Mouse (Mus musculus): ENCODE measurements around the gene Rps6ka3.

Rps6ka3 gene

DNA sequence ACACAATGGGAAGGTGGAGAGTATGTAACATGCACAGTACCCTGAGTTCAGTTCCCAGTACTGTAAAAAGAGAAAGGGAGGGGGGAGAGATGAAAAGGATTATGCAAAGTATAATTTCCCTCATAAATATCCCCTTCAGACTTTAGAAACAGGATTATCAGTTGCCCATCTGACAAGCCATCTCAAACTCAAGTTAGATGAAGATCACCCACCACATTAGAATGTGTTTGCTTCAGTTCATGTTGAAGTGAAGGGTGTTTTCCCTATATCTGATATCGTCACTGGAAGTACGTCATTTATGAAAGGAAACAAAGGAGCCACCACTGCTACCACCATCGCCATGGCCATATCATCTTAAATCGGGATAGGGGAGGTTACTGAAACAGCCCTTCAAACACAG is at the start of gene Rps6ka3:
Gene Rps6ka3 (plus strand): TSS at position 301 of the 400 bp plus-strand sequence.
- in situ Hi-C loops (cut with MboI; ENCODE audit: low pct_unique_long_range_greater_than_20kb in 1 of 2, low sequenced_read_pairs in 2 of 2, unreplicated experiment in 1 of 2): no loop called here

DNA sequence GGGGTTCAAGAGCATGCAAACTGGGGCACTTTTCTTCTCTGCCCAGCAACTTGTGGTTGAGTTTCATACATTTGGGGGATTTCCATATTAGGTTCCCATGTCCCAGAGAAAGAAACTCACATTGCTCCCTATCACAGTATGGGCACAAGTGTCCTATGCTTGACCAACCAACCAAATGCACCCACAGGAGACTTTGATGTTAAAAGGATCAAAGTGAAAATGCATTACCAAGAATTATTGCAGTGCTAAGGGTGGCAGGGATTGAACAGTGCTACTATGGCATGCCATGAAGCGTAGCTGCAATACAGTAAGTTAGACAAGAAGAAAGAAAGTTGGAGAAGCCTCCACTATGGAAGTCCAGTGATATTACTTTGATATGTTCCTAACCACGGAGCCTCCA is 40.9 kb upstream of the Rps6ka3 start:
- in situ Hi-C loops (cut with MboI; ENCODE audit: low pct_unique_long_range_greater_than_20kb in 1 of 2, low sequenced_read_pairs in 2 of 2, unreplicated experiment in 1 of 2): no loop called here

DNA sequence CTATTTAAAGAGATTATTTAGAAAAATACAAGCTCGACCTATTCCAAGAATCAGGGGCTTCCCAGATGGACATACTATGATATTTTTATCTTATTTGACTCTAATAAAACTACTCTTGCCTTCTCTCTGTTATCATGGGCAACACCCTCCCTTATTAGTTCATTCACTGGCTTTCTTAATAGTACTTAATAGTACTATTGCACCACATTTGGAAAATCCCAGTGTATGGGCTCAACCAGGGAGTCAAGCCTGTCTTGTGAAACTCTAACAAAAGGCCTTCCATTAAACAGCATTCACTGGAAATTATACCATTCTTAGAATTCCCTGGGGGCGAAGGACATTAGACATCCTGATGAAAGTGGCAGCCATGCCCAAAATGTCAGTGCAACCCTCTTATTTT is 38.5 kb upstream of the Rps6ka3 start:
- in situ Hi-C loops (cut with MboI; ENCODE audit: low pct_unique_long_range_greater_than_20kb in 1 of 2, low sequenced_read_pairs in 2 of 2, unreplicated experiment in 1 of 2): no loop called here

DNA sequence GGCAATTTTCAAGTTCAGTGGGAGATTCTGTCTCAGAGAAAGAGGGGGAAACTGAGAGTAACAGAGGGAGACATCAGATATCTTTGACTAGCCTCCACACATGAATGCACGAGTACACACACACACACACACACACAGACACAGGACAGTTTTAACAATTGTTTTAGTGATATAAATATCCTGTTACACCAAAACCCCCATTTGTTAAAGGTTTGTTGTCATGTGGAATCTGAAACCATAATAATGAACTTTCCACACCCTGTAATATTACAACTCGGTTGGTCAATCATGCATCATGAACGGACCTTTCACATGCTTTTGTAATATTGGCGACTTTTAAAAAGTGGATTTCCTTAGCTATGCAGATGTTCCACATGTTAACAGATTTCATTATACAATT is 18.5 kb upstream of the Rps6ka3 start:
- in situ Hi-C loops (cut with MboI; ENCODE audit: low pct_unique_long_range_greater_than_20kb in 1 of 2, low sequenced_read_pairs in 2 of 2, unreplicated experiment in 1 of 2): no loop called here

DNA sequence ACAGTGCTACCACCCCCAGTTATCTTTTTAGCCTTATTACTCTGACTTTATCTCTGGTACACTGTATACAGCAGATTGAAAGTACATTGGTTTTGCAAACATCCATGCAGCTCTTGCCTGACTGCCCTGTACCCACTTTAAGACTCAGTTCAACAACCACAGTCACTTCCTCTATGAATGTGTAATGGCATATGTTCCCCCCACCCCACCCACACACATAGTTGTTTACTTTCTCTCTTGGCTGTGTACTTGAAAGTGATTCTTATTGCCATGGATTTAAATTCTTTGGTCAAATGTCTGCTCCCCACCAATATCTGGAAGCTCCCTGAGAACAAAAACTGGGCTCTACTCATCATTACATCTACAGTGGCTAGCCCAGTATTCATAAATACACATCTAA is 10.6 kb upstream of the Rps6ka3 start:
- in situ Hi-C loops (cut with MboI; ENCODE audit: low pct_unique_long_range_greater_than_20kb in 1 of 2, low sequenced_read_pairs in 2 of 2, unreplicated experiment in 1 of 2): no loop called here

DNA sequence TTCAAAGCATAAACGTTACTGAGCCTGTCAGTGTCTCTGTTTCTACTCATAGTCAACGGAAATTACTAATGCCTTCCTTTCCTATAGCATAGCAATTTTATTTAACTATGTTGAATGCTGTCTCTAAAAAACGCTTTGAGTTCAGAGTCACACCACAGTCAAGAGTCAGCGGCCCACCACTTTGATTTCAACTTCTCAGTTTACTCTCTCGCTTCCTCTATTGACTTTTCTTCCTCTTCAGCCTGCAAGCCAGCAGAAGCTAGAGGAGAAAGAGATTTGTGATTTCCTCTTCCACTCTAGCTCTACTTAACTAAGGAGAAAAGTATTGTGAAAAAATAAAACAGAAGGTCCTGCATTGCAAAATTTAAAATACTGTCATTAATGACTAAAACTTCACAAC is 10.0 kb upstream of the Rps6ka3 start:
- in situ Hi-C loops (cut with MboI; ENCODE audit: low pct_unique_long_range_greater_than_20kb in 1 of 2, low sequenced_read_pairs in 2 of 2, unreplicated experiment in 1 of 2): no loop called here

DNA sequence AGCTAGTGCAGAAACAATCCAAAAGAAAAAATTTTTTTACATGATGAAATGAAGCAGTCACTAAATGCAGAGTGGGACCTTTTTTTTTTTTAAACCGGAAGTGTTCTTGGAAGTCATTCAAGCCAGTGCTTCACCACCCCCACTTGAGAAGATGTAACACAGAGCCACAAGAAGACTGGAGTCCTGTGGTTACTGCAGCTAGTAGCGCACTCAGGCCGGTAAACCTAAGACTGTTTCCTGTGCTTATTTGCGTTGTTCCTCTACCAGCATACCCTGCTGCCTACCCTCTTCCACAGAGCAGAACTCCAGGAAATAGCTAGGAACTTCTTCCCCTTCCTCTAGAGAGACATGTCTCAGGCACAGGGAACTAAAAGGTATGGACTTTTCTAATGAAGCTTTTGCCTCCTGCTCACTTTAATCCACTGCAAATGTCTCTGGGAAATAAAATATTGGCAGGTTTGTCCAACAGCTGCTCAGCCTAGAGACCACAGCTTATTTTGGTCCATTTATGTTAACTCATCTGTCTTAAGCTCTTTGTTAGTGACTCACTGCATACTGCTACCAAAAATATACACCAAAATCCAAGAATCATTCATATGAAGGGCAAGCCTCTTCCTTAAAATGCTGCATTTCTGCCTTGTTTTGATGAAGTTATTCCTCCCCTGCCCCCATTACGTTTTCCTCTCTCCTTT is 931 bp downstream of the Rps6ka3 start:
- in situ Hi-C loops (cut with MboI; ENCODE audit: low pct_unique_long_range_greater_than_20kb in 1 of 2, low sequenced_read_pairs in 2 of 2, unreplicated experiment in 1 of 2): no loop called here

DNA sequence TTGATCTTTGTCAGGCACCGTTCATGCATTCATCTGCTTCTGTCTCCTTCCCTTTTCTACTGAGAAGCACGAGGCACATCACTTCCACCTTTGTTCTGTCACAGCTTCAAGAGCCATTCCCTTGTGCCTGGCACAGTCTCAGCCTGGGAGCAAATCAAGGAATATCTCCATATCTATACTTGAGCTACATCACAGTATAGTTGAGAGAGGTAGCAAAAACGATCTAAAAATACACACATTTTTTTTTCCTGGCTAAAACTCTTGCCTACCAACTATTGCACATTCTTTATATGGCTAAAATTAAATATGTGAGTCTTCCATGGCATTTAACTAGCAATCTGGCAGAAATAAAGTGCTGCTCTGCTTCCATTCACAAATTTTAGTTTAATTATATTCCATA is 5.1 kb downstream of the Rps6ka3 start:
- in situ Hi-C loops (cut with MboI; ENCODE audit: low pct_unique_long_range_greater_than_20kb in 1 of 2, low sequenced_read_pairs in 2 of 2, unreplicated experiment in 1 of 2): no loop called here

DNA sequence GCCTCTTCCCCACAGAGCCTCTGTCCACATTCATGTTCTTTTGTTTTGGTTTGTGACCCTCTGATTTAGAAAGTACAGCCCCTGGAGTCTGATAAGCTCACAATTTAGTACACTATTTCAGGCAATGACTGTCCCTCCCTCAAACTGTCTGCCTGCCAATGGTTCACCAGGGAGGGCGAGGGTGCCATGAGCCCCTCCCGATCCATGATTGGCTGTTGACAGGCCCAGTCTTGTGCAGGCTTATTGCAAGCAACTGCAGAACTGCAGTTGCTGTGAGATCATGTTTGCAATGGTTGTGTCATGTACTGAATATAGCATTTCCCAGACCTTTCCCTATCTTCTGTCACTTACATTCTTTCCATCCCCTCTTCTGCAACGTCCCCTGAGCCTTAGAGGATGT is 12.4 kb downstream of the Rps6ka3 start:
- in situ Hi-C loops (cut with MboI; ENCODE audit: low pct_unique_long_range_greater_than_20kb in 1 of 2, low sequenced_read_pairs in 2 of 2, unreplicated experiment in 1 of 2): no loop called here

DNA sequence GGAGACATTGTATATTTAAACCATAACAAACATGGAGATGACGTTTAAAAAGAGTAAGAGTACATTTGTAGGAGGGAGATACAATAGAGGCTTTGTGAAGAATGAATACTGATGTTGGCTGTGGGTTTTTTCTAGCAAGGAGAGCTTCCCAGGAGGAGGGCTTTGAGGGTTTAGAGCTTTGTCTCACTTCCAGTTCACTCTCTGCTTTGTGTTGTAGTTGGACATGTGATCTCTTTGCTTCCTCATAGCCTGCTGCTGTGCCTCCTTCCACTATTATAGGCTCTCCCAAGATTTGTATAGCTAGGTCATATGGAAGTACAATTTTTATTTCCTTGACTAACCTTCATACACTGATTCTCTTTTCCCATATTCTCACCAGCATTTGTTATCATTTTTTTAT is 27.2 kb downstream of the Rps6ka3 start:
- in situ Hi-C loops (cut with MboI; ENCODE audit: low pct_unique_long_range_greater_than_20kb in 1 of 2, low sequenced_read_pairs in 2 of 2, unreplicated experiment in 1 of 2): no loop called here

DNA sequence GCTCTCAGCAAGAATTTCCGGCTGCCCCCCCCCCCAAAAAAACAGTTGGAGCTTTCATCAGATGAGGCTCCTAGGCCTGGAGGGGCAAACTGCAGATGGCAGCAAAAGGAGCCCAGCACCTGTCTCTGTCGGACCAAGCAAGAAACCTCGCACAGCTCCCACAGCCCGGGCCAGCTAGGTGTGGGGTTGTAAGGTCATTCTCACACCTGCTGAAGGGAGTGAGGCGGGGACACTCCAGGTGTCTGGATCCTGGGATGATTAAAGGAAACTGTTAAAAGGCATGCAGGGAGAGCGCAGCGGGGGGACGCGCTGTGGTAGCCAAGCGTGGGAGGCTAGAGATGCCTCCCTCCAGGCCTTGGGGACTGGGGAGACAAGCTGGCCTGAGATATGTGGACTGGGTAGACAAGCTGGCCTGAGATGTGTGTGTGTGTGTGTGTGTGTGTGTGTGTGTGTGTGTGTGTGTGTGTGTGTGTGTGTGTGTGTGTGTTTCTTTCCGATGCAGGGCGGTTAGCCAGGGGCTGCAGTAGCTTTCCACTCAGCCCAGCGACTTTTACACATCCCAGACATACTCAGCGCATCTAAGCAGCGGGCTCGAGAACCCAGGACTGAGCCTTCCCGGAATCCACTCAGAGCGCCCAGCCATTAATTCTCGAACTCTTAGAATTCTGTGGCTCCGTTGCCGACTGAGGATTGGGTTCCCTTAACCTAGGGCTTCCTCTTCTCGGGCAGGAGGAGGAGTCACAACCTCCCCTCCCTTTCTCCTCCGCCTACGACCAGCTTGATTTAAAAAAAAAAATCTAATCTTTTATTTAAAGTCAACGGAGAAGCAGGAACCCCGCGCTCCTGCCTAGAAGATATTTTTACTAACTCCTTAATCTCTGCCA is 44.1 kb downstream of the Rps6ka3 start:
- in situ Hi-C loops (cut with MboI; ENCODE audit: low pct_unique_long_range_greater_than_20kb in 1 of 2, low sequenced_read_pairs in 2 of 2, unreplicated experiment in 1 of 2): no loop called here

DNA sequence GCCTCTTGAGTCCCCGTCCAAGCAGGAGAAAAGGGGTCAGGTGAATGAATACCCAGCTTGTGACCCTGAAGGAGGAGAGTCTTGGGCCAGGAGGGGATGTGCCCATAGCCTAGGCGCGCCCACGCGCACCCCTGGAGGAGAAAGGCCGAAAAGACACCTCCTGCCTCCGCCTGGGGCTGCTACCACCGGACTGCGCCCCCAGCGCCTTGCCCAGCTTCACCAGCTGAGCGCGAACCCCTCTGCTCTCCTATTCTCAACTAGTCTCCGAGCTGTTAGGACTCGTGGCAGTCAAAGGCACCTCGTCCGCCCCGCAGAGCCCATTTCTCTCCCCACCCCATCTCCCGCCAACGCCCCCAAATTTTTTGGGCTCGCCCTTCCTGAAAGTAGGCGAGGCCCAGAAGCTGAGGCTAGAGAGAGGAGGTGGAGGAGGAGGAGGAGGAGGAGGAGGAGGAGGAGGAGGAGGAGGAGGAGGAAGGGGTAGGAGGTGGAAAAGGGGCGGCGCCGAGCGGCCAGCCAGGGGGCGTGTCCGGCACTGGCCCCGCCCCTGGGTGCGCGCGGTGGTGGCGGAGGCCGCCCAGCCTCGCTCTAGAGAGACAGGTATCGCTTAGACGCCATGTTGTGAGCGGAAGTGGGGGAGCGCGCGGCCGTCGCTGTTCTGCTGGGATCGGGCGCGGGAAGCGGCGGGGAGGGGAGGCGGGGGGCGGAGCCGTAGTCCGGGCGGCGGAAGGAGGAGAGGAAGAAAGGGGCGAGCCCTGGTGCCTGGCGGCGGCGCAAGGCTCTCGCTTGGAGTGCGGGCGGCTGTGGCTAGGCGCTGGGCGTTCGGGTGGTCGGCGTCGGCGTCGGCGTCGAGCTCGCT is 45.2 kb downstream of the Rps6ka3 start:
- in situ Hi-C loops (cut with MboI; ENCODE audit: low pct_unique_long_range_greater_than_20kb in 1 of 2, low sequenced_read_pairs in 2 of 2, unreplicated experiment in 1 of 2): no loop called here

DNA sequence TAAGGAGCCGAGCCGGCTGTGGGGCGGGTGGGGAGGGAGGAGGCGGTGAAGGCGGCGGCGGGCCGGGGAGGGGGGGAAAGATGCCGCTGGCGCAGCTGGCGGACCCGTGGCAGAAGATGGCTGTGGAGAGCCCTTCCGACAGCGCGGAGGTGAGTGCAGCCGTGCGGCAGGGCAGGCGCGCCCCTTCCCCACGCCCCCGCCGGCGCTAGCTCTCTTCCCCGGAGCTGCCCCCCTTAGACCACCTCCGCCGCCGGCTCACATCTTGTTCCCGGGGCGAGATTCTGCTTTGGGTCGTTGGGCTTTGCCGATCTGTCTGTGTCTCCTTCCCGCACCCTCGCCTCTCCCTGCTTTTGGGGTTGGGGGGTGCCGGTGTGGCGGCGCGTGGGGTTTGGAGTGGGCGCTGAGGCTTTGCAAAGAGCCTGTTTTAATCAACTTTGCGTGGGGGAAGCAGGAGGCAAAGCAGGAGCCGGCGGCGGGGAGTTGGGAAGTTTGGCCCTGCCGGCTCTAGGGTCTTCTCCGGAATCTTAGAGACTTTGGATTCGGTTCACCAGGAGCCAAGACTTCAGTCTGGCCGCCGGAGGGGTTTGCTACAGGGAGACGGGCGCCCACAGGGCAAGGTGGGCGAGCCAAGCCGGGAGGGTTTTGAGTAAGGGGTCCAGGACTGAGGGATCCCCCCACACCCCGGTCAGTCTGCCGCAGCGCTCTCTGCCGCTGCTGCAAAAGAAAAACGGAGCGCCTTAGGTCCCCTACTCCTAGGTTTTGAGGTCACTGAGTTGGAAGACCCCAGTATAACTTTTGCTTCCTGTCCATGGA is 46.1 kb downstream of the Rps6ka3 start:
- in situ Hi-C loops (cut with MboI; ENCODE audit: low pct_unique_long_range_greater_than_20kb in 1 of 2, low sequenced_read_pairs in 2 of 2, unreplicated experiment in 1 of 2): no loop called here

DNA sequence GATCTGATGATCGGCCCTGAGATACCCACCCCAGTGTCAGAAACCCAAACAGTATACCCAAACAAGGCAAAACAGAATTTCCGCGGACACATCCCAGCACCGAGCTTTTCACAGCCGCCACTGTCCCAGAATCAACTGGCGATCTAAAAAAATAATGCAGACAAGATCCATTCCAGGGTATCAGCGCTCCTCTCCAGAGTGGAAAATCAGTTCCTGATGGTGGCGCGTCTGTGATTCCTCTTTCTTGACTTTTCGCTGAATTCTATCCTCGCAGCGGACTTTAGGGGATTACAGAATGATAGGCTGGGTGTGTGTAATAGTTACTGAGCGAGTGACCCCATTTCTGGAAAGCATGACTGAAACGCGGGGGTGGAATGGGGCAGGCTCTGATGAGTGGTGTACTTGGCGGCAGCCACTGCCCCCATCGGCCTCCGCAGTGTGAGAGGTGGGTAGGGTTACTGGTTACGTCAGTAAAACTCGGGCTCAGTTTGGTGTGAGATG is 46.9 kb downstream of the Rps6ka3 start:
- in situ Hi-C loops (cut with MboI; ENCODE audit: low pct_unique_long_range_greater_than_20kb in 1 of 2, low sequenced_read_pairs in 2 of 2, unreplicated experiment in 1 of 2): no loop called here

DNA sequence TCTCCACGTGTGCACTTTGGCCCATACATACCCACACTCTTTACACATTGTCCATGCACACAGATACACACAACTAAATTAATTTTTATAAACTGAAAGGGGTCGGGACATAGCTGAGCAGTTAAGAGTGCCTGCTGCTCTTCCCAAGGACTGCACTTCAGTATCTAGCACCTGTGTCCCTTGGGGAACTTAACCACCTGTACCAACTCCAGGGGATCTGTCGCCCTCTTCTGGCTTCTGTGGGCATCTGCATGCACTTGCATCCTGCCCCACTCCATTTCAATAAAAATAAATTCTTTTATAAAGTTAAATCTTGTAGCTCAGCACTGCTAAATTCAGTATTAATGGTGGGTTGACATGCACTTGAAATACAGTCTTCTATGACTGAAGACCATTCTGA is 54.6 kb downstream of the Rps6ka3 start:
- in situ Hi-C loops (cut with MboI; ENCODE audit: low pct_unique_long_range_greater_than_20kb in 1 of 2, low sequenced_read_pairs in 2 of 2, unreplicated experiment in 1 of 2): no loop called here

DNA sequence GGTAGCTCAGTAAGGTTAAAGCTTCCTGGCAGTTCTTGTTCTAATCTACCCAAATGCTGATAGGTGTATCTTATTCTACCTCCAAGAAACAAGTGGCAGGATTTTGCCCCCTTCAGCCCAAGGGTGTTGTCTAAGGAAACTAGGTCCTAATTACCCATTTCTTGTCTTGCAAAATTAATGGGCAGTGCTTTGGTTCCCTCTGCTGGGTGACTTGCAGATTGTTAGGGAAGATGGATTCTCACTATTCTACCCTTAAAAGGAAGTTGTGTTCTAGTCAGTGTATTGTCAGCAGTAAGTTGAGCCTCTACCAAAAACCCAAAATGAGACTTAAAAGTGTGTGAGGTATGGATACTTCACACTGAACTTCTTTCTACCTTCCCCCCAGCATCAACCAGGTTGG is 59.0 kb downstream of the Rps6ka3 start:
- in situ Hi-C loops (cut with MboI; ENCODE audit: low pct_unique_long_range_greater_than_20kb in 1 of 2, low sequenced_read_pairs in 2 of 2, unreplicated experiment in 1 of 2): no loop called here

DNA sequence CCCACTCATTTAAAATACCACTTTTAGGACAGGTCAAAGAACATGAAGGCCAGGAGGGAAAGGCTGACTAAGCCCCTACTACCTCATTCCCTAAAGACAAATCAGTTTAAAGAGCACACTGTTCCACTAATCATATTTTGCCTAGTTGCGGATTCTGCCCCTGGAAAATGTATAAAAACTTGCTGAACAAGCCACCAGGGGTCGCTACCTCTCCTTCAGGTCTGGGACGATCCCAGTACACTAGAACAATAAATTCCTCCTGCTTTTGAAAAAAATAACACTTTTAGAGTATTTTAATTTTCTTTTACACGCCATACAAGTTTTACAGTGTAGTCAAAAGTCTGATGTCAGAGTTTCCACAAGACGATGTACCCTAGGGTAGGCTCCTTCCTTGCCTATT is 76.7 kb downstream of the Rps6ka3 start:
- in situ Hi-C loops (cut with MboI; ENCODE audit: low pct_unique_long_range_greater_than_20kb in 1 of 2, low sequenced_read_pairs in 2 of 2, unreplicated experiment in 1 of 2): no loop called here

DNA sequence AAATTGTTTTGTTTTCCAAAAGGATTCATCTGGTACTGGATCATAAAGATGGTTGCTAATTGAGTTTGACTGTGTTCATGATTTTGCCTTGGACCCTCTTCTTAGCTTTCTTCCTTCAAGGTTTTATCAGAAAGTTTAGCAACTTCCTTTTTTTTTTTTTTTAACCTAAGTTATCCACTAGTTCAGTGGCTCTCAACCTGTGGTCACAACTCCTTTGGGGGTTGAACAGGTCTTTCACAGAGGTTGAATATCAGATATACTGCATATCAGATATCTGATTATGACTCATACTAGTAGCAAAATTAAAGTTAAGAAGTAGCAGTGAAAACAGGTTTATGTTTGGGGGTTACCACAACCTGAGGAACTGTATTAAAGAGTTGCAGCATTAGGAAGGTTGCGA is 85.8 kb downstream of the Rps6ka3 start:
- in situ Hi-C loops (cut with MboI; ENCODE audit: low pct_unique_long_range_greater_than_20kb in 1 of 2, low sequenced_read_pairs in 2 of 2, unreplicated experiment in 1 of 2): no loop called here
